Mouse (Mus musculus) kidney, postnatal 0 days (tissue): Measurements from ENCODE around the gene Iqsec1. TPM values are rescaled to one million over a fixed set of nuclear protein-coding genes. Genes with fewer than 3 reads are reported as not detected.

ENCODE experiments used
- ATAC-seq: fragments of 200-750 bp; cut with Nextera tagmentation; replicated peaks from 2 replicates; pipeline ENCODE4 v1.8.0; 2017; ENCODE audit warnings: low read depth, moderate number of reproducible peaks, moderate TSS enrichment, moderate library complexity; ENCODE audit not compliant: low FRiP score
- DNase-seq: peaks from one replicate; pipeline ENCODE4 v3.0.0-alpha.2; 2016; ENCODE audit warnings: low spot score
- H3K27ac ChIP-seq: fragments of 300-500 bp; sonication (generic); 2 replicates; pipeline ENCODE4 v1.5.1; 2014; ENCODE audit warnings: mild to moderate bottlenecking
- H3K27me3 ChIP-seq: fragments of 300-500 bp; sonication (generic); 2 replicates; pipeline ENCODE4 v1.6.1; 2014; ENCODE audit warnings: low read length, mixed read lengths; ENCODE audit not compliant: insufficient read depth
- H3K36me3 ChIP-seq: fragments of 300-500 bp; sonication (generic); 2 replicates; pipeline ENCODE4 v1.6.1; 2014; ENCODE audit warnings: low read length, mixed read lengths; ENCODE audit not compliant: insufficient read depth
- H3K4me1 ChIP-seq: fragments of 300-500 bp; sonication (generic); replicated peaks from 2 replicates; pipeline ENCODE4 v1.6.1; 2014; ENCODE audit warnings: antibody characterized with exemption, low read length, mixed read lengths; ENCODE audit not compliant: insufficient read depth
- H3K4me2 ChIP-seq: fragments of 300-500 bp; sonication (generic); 2 replicates; pipeline ENCODE4 v1.6.1; 2014; ENCODE audit warnings: mild to moderate bottlenecking, low read length, moderate library complexity, mixed read lengths
- H3K4me3 ChIP-seq: fragments of 300-500 bp; sonication (generic); replicated peaks from 2 replicates; pipeline ENCODE4 v1.5.1; 2014; ENCODE audit warnings: low read depth, low read length
- H3K9ac ChIP-seq: fragments of 300-500 bp; sonication (generic); 2 replicates; pipeline ENCODE4 v1.6.1; 2014; ENCODE audit warnings: low read depth, low read length
- H3K9me3 ChIP-seq: fragments of 300-500 bp; sonication (generic); replicated peaks from 2 replicates; pipeline ENCODE4 v1.6.1; 2016; ENCODE audit warnings: low read length, inconsistent platforms, mixed read lengths
- CTCF ChIP-seq: IDR thresholded peaks from 2 replicates; pipeline ENCODE4 v1.5.1; 2016; ENCODE audit warnings: antibody characterized with exemption, low read depth, mild to moderate bottlenecking, moderate library complexity
- whole genome bisulfite sequencing: fragments of 180-500 bp; shearing (Covaris S2); extraction: QIAGEN DNeasy Blood & Tissue Kit; methylation state at CpG from one replicate; pipeline ENCODE4 v1.1.7; 2014; 5-methylcytosine and 5-hydroxymethylcytosine counted together
- polyA plus RNA-seq: library from polyadenylated mRNA; unstranded; fragments of >200 nt; fragmentation: Nextera tagmentation; extraction: Ambion mirVana; gene quantifications from 2 replicates; pipeline ENCODE4 v1.2.1, GENCODE M21; 2015

The Iqsec1 gene
- polyA plus RNA-seq, 1 experiment from 2014 or later: 12.3 TPM

GRCm38 (mm10) chr6:90816551-90816950 lies 171.9 kb downstream of the Iqsec1 start:
- no peaks in the 10 kb centered on the region for H3K9me3 ChIP-seq
- H3K4me3 ChIP-seq: no peak overlapping the region
- H3K36me3 ChIP-seq: no peaks in the 10 kb centered on the region
- no peaks in the 10 kb centered on the region for H3K4me1 ChIP-seq
- WGBS: 84% methylated on average over 3 of the region's 3 CpGs
- ATAC-seq (no peak), DNase-seq (no peak)
- no peak overlapping the region for H3K4me2 ChIP-seq
- no peaks in the 10 kb centered on the region for H3K27me3 ChIP-seq
- no peak overlapping the region for H3K27ac ChIP-seq
- H3K9ac ChIP-seq: no peak overlapping the region
- TF ChIP-seq CTCF: no peak

GRCm38 (mm10) chr6:90815341-90815740 lies 173.1 kb downstream of the Iqsec1 start:
- no peaks in the 10 kb centered on the region for H3K36me3 ChIP-seq
- H3K4me3 ChIP-seq: no peak overlapping the region
- no peaks in the 10 kb centered on the region for H3K9me3 ChIP-seq
- DNase-seq (no peak), ATAC-seq (no peak)
- no peaks in the 10 kb centered on the region for H3K4me1 ChIP-seq
- 65% methylated on average over 3 of the region's 3 CpGs for WGBS
- TF ChIP-seq CTCF: peak; percentile 35; the same call in 1 of the 2 replicates
- no peak overlapping the region for H3K4me2 ChIP-seq
- no peaks in the 10 kb centered on the region for H3K27me3 ChIP-seq
- no peak overlapping the region for H3K27ac ChIP-seq
- no peak overlapping the region for H3K9ac ChIP-seq

- H3K4me1 ChIP-seq: no peaks in the 10 kb centered on the region
- DNase-seq: no peak
- no peaks in the 10 kb centered on the region for H3K27me3 ChIP-seq
- ATAC-seq: no peak
- H3K9ac ChIP-seq: no peak overlapping the region
- 0 out of 2 replicates have a peak, but pooled peaks have one; percentile 3 for TF ChIP-seq CTCF
- no peak overlapping the region for H3K4me2 ChIP-seq
- WGBS: 86% methylated on average over 1 of the region's 1 CpGs
- no peak overlapping the region for H3K27ac ChIP-seq
- H3K4me3 ChIP-seq: no peak overlapping the region
- H3K36me3 ChIP-seq: no peaks in the 10 kb centered on the region
- no peaks in the 10 kb centered on the region for H3K9me3 ChIP-seq
Observed at GRCm38 (mm10) chr6:90813526-90813925, 175.0 kb downstream of the Iqsec1 start.

GRCm38 (mm10) chr6:90812584-90812983 lies 175.9 kb downstream of the Iqsec1 start:
- H3K36me3 ChIP-seq: no peaks in the 10 kb centered on the region
- no peak overlapping the region for H3K27ac ChIP-seq
- H3K27me3 ChIP-seq: no peaks in the 10 kb centered on the region
- 78% methylated on average over 8 of the region's 8 CpGs for WGBS
- no peaks in the 10 kb centered on the region for H3K4me1 ChIP-seq
- no peak overlapping the region for H3K4me3 ChIP-seq
- TF ChIP-seq CTCF: no peak
- ATAC-seq (no peak), DNase-seq (no peak)
- H3K4me2 ChIP-seq: no peak overlapping the region
- H3K9me3 ChIP-seq: no peaks in the 10 kb centered on the region
- no peak overlapping the region for H3K9ac ChIP-seq

- TF ChIP-seq CTCF: no peak
- Histone ChIP-seq H3K27me3 (no peaks in the 10 kb centered on the region), H3K9ac (no peak overlapping the region), H3K4me1 (no peaks in the 10 kb centered on the region), H3K27ac (no peak overlapping the region), H3K9me3 (no peaks in the 10 kb centered on the region), H3K4me2 (no peak overlapping the region), H3K36me3 (no peaks in the 10 kb centered on the region), H3K4me3 (no peak overlapping the region)
- WGBS: 65% methylated on average over 3 of the region's 3 CpGs
- no peak for ATAC-seq
- no peak for DNase-seq
Observed at GRCm38 (mm10) chr6:90812072-90812471, 176.4 kb downstream of the Iqsec1 start.

GRCm38 (mm10) chr6:90810576-90810975 lies 177.9 kb downstream of the Iqsec1 start:
- Histone ChIP-seq H3K4me2 (no peak overlapping the region), H3K9me3 (no peaks in the 10 kb centered on the region), H3K4me1 (no peaks in the 10 kb centered on the region), H3K9ac (no peak overlapping the region), H3K27ac (no peak overlapping the region), H3K4me3 (no peak overlapping the region), H3K36me3 (no peaks in the 10 kb centered on the region), H3K27me3 (no peaks in the 10 kb centered on the region)
- DNase-seq (no peak), ATAC-seq (no peak)
- TF ChIP-seq CTCF: no peak
- 42% methylated on average over 1 of the region's 1 CpGs for WGBS

- H3K4me1 ChIP-seq: no peaks in the 10 kb centered on the region
- ATAC-seq: 0 out of 2 replicates have a peak, but pooled peaks have one; percentile 46
- no peaks in the 10 kb centered on the region for H3K27me3 ChIP-seq
- H3K9ac ChIP-seq: no peak overlapping the region
- TF ChIP-seq CTCF: peak; percentile 12; the same call in 1 of the 2 replicates
- H3K9me3 ChIP-seq: no peaks in the 10 kb centered on the region
- DNase-seq: peak; percentile 67
- 2% methylated on average over 21 of the region's 22 CpGs for WGBS
- H3K4me2 ChIP-seq: peak overlapping the region; percentile 25
- no peak overlapping the region for H3K27ac ChIP-seq
- no peak overlapping the region for H3K4me3 ChIP-seq
- no peaks in the 10 kb centered on the region for H3K36me3 ChIP-seq
Observed at GRCm38 (mm10) chr6:90809960-90810362, 178.5 kb downstream of the Iqsec1 start.
